Mouse (Mus musculus) stomach, postnatal 0 days (tissue): ENCODE measurements around the gene Duox1.

Experiments
- CTCF ChIP-seq: IDR thresholded peaks from 2 replicates; pipeline ENCODE4 v1.5.1; 2016; ENCODE audit warnings: antibody characterized with exemption, low read depth, mild to moderate bottlenecking, moderate library complexity
- EP300 ChIP-seq: optimal IDR thresholded peaks from 2 replicates; pipeline ENCODE3; 2016; ENCODE audit warnings: antibody characterized with exemption

GRCm38 (mm10) chr2:122385095-122385494 lies 69.6 kb downstream of the Duox1 start:
- peak; percentile 36; the same call in 1 of the 2 replicates for TF ChIP-seq CTCF
- TF ChIP-seq EP300, result no peak
